Mouse (Mus musculus): ENCODE measurements at regions not wholly inside any gene's neighbourhood (a gene's known extent, or its start where the extent isn't known, plus 50 kb on each side); places are given as distances from the start of the nearest gene placed in this dataset.

- Histone ChIP-seq H3K36me3 (ENCODE audit: control insufficient read depth in 1 of 2, insufficient read depth in 2 of 2, low read length in 2 of 2) (no peaks in the 10 kb centered on the region), H3K4me1 (ENCODE audit: control insufficient read depth in 1 of 2, insufficient read depth in 2 of 2, low read length in 2 of 2) (no peaks in the 10 kb centered on the region), H3K27ac (ENCODE audit: control insufficient read depth, low read depth, low read length) (no peak overlapping the region), H3K9me3 (replicated peaks; ENCODE audit: insufficient read depth, low read length) (no peaks in the 10 kb centered on the region), H3K27me3 (ENCODE audit: control insufficient read depth in 1 of 2, insufficient read depth in 2 of 2, low read length in 2 of 2) (no peaks in the 10 kb centered on the region), H3K9ac (ENCODE audit: control insufficient read depth, low read depth, low read length, poor library complexity, severe bottlenecking) (no peak overlapping the region), H3K4me3 (ENCODE audit: control insufficient read depth in 1 of 2, insufficient read depth in 1 of 2, low read depth in 2 of 2, low read length in 2 of 2) (no peak overlapping the region), H3K79me2 (ENCODE audit: control insufficient read depth, insufficient read depth, low read length, poor library complexity) (no peaks in the 10 kb centered on the region)
- no peak for DNase-seq (ENCODE audit: low read depth, low spot score)
- TF ChIP-seq CHD2 (IDR thresholded peaks at IDR 0.05; ENCODE audit: low read length) (no peak), EP300 (IDR thresholded peaks at IDR 0.05; ENCODE audit: low read depth in 1 of 2, low read length in 2 of 2) (no peak), MXI1 (IDR thresholded peaks at IDR 0.05; ENCODE audit: low read depth, low read length) (no peak), UBTF (IDR thresholded peaks at IDR 0.05; ENCODE audit: borderline replicate concordance, insufficient read depth, low read depth, low read length) (no peak), RAD21 (IDR thresholded peaks at IDR 0.05; ENCODE audit: low read depth, low read length) (no peak), POLR2A (IDR thresholded peaks at IDR 0.05; ENCODE audit: control insufficient read depth in 1 of 2, insufficient read depth in 1 of 2, low read depth in 1 of 2, low read length in 2 of 2, poor library complexity in 1 of 2) (no peak), USF2 (IDR thresholded peaks at IDR 0.05; ENCODE audit: borderline replicate concordance in 1 of 2, insufficient read depth in 1 of 2, low read depth in 1 of 2, low read length in 2 of 2) (no peak), RCOR1 (IDR thresholded peaks at IDR 0.05; ENCODE audit: low read depth, low read length) (no peak), SIN3A (IDR thresholded peaks at IDR 0.05; ENCODE audit: low read length) (no peak), NELFE (IDR thresholded peaks at IDR 0.05; ENCODE audit: low read depth, low read length) (no peak), ZKSCAN1 (IDR thresholded peaks at IDR 0.05; ENCODE audit: low read depth, low read length) (no peak), ZMIZ1 (IDR thresholded peaks at IDR 0.05; ENCODE audit: low read depth, low read length) (no peak), TBP (IDR thresholded peaks at IDR 0.05; ENCODE audit: low read depth, low read length) (no peak), MAX (IDR thresholded peaks at IDR 0.05; ENCODE audit: low read length) (no peak), TAL1 (IDR thresholded peaks at IDR 0.05; ENCODE audit: low read length) (no peak), GATA1 (IDR thresholded peaks at IDR 0.05; ENCODE audit: low read depth, low read length) (no peak), MAZ (IDR thresholded peaks at IDR 0.05; ENCODE audit: low read depth, low read length) (no peak), BHLHE40 (IDR thresholded peaks at IDR 0.05; ENCODE audit: borderline replicate concordance, low read depth, low read length) (no peak)
Measured at GRCm38 (mm10) chr12:28055518-28056280, 496.5 kb downstream of the Dcdc2c start.

- H3K4me1 ChIP-seq (ENCODE audit: control insufficient read depth in 1 of 2, insufficient read depth in 2 of 2, low read length in 2 of 2): no peaks in the 10 kb centered on the region
- no peaks in the 10 kb centered on the region for H3K27me3 ChIP-seq (ENCODE audit: control insufficient read depth in 1 of 2, insufficient read depth in 2 of 2, low read length in 2 of 2)
- H3K4me3 ChIP-seq (ENCODE audit: control insufficient read depth in 1 of 2, insufficient read depth in 1 of 2, low read depth in 2 of 2, low read length in 2 of 2): no peak overlapping the region
- no peaks in the 10 kb centered on the region for H3K36me3 ChIP-seq (ENCODE audit: control insufficient read depth in 1 of 2, insufficient read depth in 2 of 2, low read length in 2 of 2)
- H3K9ac ChIP-seq (ENCODE audit: control insufficient read depth, low read depth, low read length, poor library complexity, severe bottlenecking): no peak overlapping the region
- H3K9me3 ChIP-seq (replicated peaks; ENCODE audit: insufficient read depth, low read length): no peaks in the 10 kb centered on the region
- no peak for TF ChIP-seq RAD21 (IDR thresholded peaks at IDR 0.05; ENCODE audit: low read depth, low read length)
- TF ChIP-seq MYB (IDR thresholded peaks at IDR 0.05; ENCODE audit: low read depth, low read length): no peak
- no peak for TF ChIP-seq ZMIZ1 (IDR thresholded peaks at IDR 0.05; ENCODE audit: low read depth, low read length)
- TF ChIP-seq MYC (IDR thresholded peaks at IDR 0.05; ENCODE audit: low read depth, low read length): no peak
- no peak for TF ChIP-seq ELF1 (IDR thresholded peaks at IDR 0.05; ENCODE audit: low read depth, low read length)
- no peak for TF ChIP-seq KAT2A (conservative IDR thresholded peaks at IDR 0.05; ENCODE audit: low read depth, low read length)
- TF ChIP-seq POLR2AphosphoS5 (IDR thresholded peaks at IDR 0.05; ENCODE audit: borderline replicate concordance, low read depth, low read length): no peak
- TF ChIP-seq NRF1 (IDR thresholded peaks at IDR 0.05; ENCODE audit: insufficient read depth, low read depth, low read length, poor library complexity, severe bottlenecking): no peak
- no peak for TF ChIP-seq RCOR1 (IDR thresholded peaks at IDR 0.05; ENCODE audit: low read depth, low read length)
- no peak for TF ChIP-seq JUND (IDR thresholded peaks at IDR 0.05; ENCODE audit: low read depth, low read length)
- TF ChIP-seq ZKSCAN1 (IDR thresholded peaks at IDR 0.05; ENCODE audit: low read depth, low read length): no peak
- no peak for TF ChIP-seq NELFE (IDR thresholded peaks at IDR 0.05; ENCODE audit: low read depth, low read length)
- no peak for TF ChIP-seq GABPA (IDR thresholded peaks at IDR 0.05; ENCODE audit: low read depth, low read length)
- TF ChIP-seq CHD1 (IDR thresholded peaks at IDR 0.05; ENCODE audit: low read depth, low read length): no peak
- no peak for TF ChIP-seq POLR2AphosphoS2 (IDR thresholded peaks at IDR 0.05; ENCODE audit: low read length)
- no peak for TF ChIP-seq CTCF (IDR thresholded peaks at IDR 0.05 in 2 of 3, conservative IDR thresholded peaks at IDR 0.05 in 1 of 3; ENCODE audit: control insufficient read depth in 1 of 3, insufficient read depth in 1 of 3, low read depth in 2 of 3, low read length in 3 of 3, poor library complexity in 1 of 3, severe bottlenecking in 1 of 3)
- TF ChIP-seq MXI1 (IDR thresholded peaks at IDR 0.05; ENCODE audit: low read depth, low read length): no peak
- H3K79me2 ChIP-seq (ENCODE audit: control insufficient read depth, insufficient read depth, low read length, poor library complexity): no peaks in the 10 kb centered on the region
- no peak overlapping the region for H3K27ac ChIP-seq (ENCODE audit: control insufficient read depth, low read depth, low read length)
- no peak for DNase-seq (ENCODE audit: low read depth, low spot score)
Measured at GRCm38 (mm10) chr12:28054444-28054843, 497.8 kb downstream of the Dcdc2c start.

All from MEL (cell line).